Mouse (Mus musculus) thymus, adult 2 months (tissue): ENCODE measurements around the gene Kank4.

Source experiments
- CTCF ChIP-seq: fragments of 200-500 bp; IDR thresholded peaks from 2 replicates; pipeline ENCODE4 v1.5.1; 2012; ENCODE audit warnings: mild to moderate bottlenecking, control low read depth, low read length, moderate library complexity, borderline replicate concordance; ENCODE audit not compliant: control insufficient read depth, poor library complexity, insufficient read depth; ENCODE audit errors: extremely low read depth
- POLR2A ChIP-seq: fragments of 200-500 bp; IDR thresholded peaks from 2 replicates; pipeline ENCODE4 v1.6.1; 2012; ENCODE audit warnings: mild to moderate bottlenecking, low read length, control low read depth, moderate library complexity; ENCODE audit not compliant: control insufficient read depth, poor library complexity, insufficient read depth; ENCODE audit errors: extremely low read depth

- TF ChIP-seq POLR2A (no peak), CTCF (no peak)
These were observed 39.8 kb upstream of the Kank4 start for GRCm38 (mm10) chr4:98857037-98857648.
